Mouse (Mus musculus): Measurements from ENCODE around the gene Men1. TPM values are rescaled to one million over a fixed set of nuclear protein-coding genes. Genes with fewer than 3 reads are reported as not detected.

Gene Men1
- polyA plus RNA-seq, 1 experiment from 2014 or later: 115 TPM

DNA sequence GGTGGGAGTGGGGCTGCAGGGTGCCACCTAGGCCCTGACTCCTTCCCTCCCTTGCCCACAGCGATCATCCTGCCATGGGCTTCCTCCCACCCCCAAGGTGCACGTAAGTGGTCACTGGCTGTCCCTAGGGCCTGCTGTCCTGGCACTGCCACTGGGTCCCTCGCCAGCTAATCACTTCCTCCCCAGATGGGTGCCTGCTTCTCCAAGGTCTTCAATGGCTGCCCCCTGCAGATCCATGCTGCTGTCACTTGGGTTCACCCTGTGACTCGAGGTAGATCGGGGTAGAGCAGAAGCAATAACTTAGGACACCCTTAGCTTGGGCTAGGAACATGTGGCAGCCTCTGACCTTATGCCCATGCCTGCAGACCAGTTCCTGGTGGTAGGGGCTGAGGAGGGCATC lies 11.2 kb downstream of the Men1 start:
- Histone ChIP-seq H3K4me3 (no peak overlapping the region), H3K4me1 (peaks cover 30% of the 10 kb centered on the region), H3K9me3 (no peaks in the 10 kb centered on the region), H3K27me3 (ENCODE audit: poor library complexity, severe bottlenecking) (no peaks in the 10 kb centered on the region), H3K27ac (no peak overlapping the region), H3K36me3 (replicated peaks) (peaks cover 73% of the 10 kb centered on the region)
- WGBS: 90% methylated on average over 5 of the region's 5 CpGs
- no peak for DNase-seq (ENCODE audit: extremely low spot score, low spot score)

DNA sequence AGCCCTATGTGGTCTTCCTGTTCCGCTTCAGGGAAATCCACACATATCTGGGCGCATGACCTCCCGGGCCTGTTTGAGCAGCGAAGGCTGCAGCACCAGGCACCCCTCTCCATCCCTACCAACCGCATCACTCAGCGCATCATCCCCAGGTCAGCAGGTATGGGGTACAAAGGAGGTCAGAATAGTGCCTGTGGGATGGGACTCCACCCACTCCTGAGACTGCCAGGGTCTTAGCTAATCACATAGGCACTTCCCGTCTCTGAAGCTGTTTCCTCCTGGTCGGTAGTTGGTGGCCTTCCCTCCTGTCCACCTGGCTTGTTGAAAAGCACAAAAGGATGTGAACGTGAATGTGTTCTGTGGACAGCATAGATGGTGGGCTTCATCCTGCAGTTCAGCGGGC lies 11.9 kb downstream of the Men1 start:
- WGBS: 89% methylated on average over 10 of the region's 10 CpGs

DNA sequence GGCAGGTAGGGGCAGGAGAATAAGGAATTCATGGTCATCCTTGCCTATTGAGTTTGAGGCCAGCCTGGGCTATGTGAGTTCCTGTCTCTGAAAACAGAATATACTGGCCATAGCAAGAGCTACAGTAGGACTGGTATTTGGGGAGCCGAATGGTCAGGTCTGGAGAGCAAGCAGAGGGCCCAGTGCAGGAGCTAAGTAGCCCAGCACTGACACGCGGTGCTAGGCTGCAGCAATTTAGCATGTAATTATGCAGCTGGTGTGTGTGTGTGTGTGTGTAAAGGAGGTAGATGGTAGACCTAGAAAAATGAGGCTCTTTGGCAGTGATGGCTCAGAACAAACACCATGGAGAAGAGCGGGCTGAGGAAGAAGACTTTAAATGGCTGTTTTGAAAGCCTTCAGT lies 12.8 kb downstream of the Men1 start:
- Histone ChIP-seq H3K4me1 (peaks cover 21% of the 10 kb centered on the region), H3K9me3 (no peaks in the 10 kb centered on the region), H3K36me3 (replicated peaks) (peaks cover 75% of the 10 kb centered on the region), H3K4me3 (no peak overlapping the region), H3K27me3 (ENCODE audit: poor library complexity, severe bottlenecking) (no peaks in the 10 kb centered on the region), H3K27ac (no peak overlapping the region)
- WGBS: 92% methylated on average over 4 of the region's 4 CpGs
- no peak for DNase-seq (ENCODE audit: extremely low spot score, low spot score)

More for the DNA sequence above, 11.9 kb downstream of the Men1 start:
- Histone ChIP-seq H3K4me1 (peaks cover 29% of the 10 kb centered on the region), H3K27me3 (ENCODE audit: poor library complexity, severe bottlenecking) (no peaks in the 10 kb centered on the region), H3K36me3 (replicated peaks) (peaks cover 79% of the 10 kb centered on the region), H3K9me3 (no peaks in the 10 kb centered on the region), H3K4me3 (no peak overlapping the region), H3K27ac (no peak overlapping the region)
- no peak for DNase-seq (ENCODE audit: extremely low spot score, low spot score)

DNA sequence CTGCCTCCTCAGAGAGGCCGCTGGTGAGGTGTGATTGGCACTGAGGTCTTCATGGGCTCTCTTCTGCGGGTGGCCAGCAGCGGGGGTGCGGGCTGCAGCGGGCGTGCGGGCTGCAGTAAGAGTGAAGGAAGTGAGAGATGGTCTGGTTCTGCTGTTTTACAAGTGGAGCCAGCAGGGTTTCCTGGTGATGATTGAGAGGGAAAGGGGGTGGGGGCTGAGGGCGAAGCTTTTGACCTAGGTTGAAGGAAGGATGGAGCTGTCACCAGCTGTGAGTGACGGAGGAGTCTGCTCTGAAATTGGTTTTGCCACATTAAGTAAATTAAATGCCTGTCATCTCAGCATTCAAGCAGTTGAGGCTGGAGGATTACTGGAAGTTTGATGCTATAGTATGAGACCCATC lies 13.9 kb downstream of the Men1 start:
- Histone ChIP-seq H3K27me3 (ENCODE audit: poor library complexity, severe bottlenecking) (no peaks in the 10 kb centered on the region), H3K4me3 (no peak overlapping the region), H3K4me1 (peaks cover 21% of the 10 kb centered on the region), H3K36me3 (replicated peaks) (peaks cover 76% of the 10 kb centered on the region), H3K9me3 (no peaks in the 10 kb centered on the region), H3K27ac (0 out of 2 replicates have a peak overlapping the region, but pooled peaks have one; percentile 66)
- 79% methylated on average over 9 of the region's 9 CpGs for WGBS
- no peak for DNase-seq (ENCODE audit: extremely low spot score, low spot score)

DNA sequence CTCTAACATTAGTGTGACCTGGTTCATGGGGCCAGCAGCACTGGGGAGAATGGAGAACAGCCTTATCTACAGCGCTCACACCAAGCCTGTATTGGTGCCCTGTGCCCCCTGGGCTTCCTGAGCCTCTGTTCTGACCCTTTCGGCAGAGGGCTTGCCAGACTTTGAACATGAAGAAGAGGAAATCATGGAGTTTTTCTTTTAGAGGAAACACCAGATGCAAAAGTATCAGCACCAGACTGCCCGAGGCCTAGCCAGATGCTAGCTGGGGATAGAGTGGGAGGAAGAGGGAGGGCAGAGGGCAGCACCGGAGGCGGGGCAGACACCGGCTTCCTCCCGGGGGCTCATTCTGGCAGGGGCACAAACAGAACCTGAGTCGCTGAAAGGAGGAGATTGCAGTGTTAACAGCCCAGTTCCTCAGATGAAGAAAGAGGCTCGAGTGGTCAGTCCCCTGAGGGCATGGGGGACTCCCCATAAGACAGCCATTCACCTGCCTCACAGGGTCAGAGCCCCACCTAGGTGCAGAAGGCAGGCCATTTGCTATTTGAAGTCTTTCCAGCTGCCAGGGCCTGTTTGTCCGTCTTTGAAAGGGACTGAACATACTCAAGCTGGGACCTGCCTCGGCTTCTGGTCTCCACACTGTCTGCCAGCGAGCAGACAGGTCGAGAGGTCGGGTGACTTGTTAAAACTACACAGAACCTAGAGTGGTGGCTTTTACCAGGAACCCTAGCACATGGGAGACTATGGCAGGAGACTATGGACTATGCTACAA lies 14.6 kb downstream of the Men1 start:
- WGBS: 54% methylated on average over 14 of the region's 14 CpGs
- DNase-seq (ENCODE audit: extremely low spot score, low spot score): no peak
- Histone ChIP-seq H3K27ac (peak overlapping the region; percentile 66; the same call in 1 of the 2 replicates), H3K36me3 (replicated peaks) (peaks cover 76% of the 10 kb centered on the region), H3K4me3 (peak overlapping the region; percentile 14), H3K4me1 (peaks cover 21% of the 10 kb centered on the region), H3K27me3 (ENCODE audit: poor library complexity, severe bottlenecking) (no peaks in the 10 kb centered on the region), H3K9me3 (no peaks in the 10 kb centered on the region)

DNA sequence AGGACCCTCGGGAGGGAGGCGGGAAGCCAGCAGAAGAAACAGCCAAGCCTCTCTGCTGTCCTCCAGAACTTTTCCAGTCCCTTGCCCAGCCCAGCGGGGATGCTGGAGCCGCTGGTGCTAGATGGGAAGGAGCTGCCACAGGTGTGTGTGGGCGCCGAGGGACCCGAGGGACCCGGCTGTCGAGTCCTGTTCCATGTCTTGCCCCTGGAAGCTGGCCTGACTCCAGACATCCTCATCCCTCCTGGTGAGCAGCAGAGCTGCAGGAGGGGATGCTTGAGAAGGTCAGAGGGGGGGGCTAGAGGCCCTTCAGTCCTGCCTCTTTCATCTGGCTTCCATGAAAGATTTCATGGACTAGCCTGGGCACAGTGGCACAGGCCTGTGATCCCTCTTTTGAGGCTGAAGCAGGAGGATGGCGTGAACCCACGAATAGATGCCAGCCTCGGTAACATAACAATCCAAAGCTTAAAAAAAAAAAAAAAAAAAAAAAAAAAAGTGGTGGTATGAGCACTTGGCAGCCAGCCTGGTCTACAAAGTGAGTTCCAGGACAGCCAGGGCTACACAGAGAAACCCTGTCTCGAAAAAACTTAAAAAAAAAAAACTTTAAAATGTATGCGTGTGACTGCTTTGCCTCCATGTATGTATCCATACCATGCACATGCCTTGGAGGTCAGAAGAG lies 16.8 kb downstream of the Men1 start:
- Histone ChIP-seq H3K4me3 (no peak overlapping the region), H3K27ac (peak overlapping the region; percentile 25; the same call in 1 of the 2 replicates), H3K36me3 (replicated peaks) (peaks cover 58% of the 10 kb centered on the region), H3K4me1 (peaks cover 21% of the 10 kb centered on the region), H3K9me3 (no peaks in the 10 kb centered on the region), H3K27me3 (ENCODE audit: poor library complexity, severe bottlenecking) (no peaks in the 10 kb centered on the region)
- 70% methylated on average over 14 of the region's 14 CpGs for WGBS
- DNase-seq (ENCODE audit: extremely low spot score, low spot score): no peak

DNA sequence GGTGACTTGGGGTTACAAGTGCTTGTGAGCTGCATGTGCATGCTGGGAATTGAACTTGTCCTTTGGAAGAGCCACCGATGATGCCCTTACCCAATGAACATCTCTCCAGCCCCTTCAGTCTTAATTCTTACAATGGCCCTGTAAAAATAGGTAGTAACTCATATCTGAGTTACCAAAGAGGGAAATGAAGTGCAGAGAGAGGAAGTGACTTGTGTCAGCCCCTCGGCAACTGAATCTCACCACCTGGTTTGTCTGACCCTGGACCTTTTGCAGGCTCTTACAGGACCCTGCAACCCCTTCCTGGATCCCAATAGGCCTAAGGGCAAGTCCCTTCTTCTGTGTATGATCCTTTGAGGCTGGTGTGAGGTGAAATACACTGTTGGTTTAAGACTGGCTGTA lies 17.3 kb downstream of the Men1 start:
- Histone ChIP-seq H3K9me3 (no peaks in the 10 kb centered on the region), H3K36me3 (replicated peaks) (peaks cover 53% of the 10 kb centered on the region), H3K27ac (no peak overlapping the region), H3K27me3 (ENCODE audit: poor library complexity, severe bottlenecking) (no peaks in the 10 kb centered on the region), H3K4me1 (peaks cover 21% of the 10 kb centered on the region), H3K4me3 (no peak overlapping the region)
- 86% methylated on average over 2 of the region's 2 CpGs for WGBS
- DNase-seq (ENCODE audit: extremely low spot score, low spot score): no peak

DNA sequence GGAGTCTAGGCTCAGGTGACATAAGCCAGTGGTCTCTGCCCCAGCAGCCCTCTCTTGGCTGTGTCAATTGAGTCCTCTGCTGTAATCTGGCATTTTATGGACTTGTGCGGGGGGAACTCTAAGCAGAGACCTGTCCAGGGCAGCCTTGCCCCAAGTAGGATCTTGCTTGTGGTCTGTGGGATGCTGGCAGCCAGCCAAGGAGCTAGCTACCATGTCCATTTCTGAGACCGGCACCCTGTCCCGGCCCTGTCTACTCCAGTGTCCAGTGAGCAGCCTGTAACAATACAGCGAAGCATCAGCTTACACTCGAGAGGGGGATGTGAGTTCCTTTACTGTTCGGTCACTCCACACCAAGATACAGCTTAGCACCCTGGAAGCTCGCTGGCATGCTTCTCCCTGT lies 19.3 kb downstream of the Men1 start:
- Histone ChIP-seq H3K36me3 (replicated peaks) (peaks cover 38% of the 10 kb centered on the region), H3K27ac (no peak overlapping the region), H3K4me3 (no peak overlapping the region), H3K9me3 (no peaks in the 10 kb centered on the region), H3K27me3 (ENCODE audit: poor library complexity, severe bottlenecking) (no peaks in the 10 kb centered on the region), H3K4me1 (peaks cover 14% of the 10 kb centered on the region)
- DNase-seq (ENCODE audit: extremely low spot score, low spot score): no peak
- 89% methylated on average over 7 of the region's 7 CpGs for WGBS

DNA sequence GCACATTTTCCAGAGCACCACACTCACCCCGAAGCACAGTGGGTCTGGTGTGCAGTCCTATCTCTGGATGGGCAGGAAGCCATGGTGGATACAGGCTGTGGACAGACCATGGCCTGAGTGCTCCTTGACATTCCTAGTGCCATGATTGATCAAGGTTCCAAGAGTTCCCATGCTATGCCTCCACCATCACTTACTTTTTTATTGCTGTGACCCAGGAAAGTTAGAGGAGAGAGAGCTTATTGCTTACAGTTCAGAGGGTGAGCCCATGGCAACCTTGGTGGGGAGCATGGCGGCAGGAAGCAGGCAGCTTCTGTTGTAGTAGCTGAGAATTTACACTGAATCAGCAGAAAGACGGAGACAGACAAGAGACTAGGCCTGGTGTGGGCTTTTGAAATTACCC lies 26.5 kb downstream of the Men1 start:
- H3K4me3 ChIP-seq: no peak overlapping the region
- DNase-seq (ENCODE audit: extremely low spot score, low spot score): no peak
- peaks cover 20% of the 10 kb centered on the region for H3K36me3 ChIP-seq (replicated peaks)
- H3K27ac ChIP-seq: no peak overlapping the region
- H3K9me3 ChIP-seq: no peaks in the 10 kb centered on the region
- 86% methylated on average over 3 of the region's 3 CpGs for WGBS
- H3K4me1 ChIP-seq: peaks cover 23% of the 10 kb centered on the region
- no peaks in the 10 kb centered on the region for H3K27me3 ChIP-seq (ENCODE audit: poor library complexity, severe bottlenecking)

DNA sequence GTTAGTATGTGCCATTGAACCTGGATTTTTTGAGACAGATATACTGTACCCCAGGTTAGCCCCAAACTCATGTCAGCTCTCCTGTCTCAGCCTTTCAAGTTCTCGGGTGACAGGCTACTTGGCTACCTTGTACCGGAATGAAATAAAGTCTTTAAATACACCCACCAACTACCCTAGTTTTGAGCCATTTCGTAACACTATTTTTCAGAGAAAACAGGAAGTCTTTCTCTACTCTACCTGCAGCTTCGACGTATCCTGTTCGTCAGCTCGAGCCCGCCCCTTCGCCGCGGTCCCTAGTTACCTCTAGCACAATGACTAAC lies 28.3 kb downstream of the Men1 start:
- Histone ChIP-seq H3K9me3 (no peaks in the 10 kb centered on the region), H3K4me3 (peak overlapping the region; percentile 100), H3K4me1 (peaks cover 34% of the 10 kb centered on the region), H3K36me3 (replicated peaks) (peaks cover 38% of the 10 kb centered on the region), H3K27me3 (ENCODE audit: poor library complexity, severe bottlenecking) (no peaks in the 10 kb centered on the region), H3K27ac (peak overlapping the region; percentile 100)
- no peak for DNase-seq (ENCODE audit: extremely low spot score, low spot score)
- WGBS: 3% methylated on average over 11 of the region's 11 CpGs

DNA sequence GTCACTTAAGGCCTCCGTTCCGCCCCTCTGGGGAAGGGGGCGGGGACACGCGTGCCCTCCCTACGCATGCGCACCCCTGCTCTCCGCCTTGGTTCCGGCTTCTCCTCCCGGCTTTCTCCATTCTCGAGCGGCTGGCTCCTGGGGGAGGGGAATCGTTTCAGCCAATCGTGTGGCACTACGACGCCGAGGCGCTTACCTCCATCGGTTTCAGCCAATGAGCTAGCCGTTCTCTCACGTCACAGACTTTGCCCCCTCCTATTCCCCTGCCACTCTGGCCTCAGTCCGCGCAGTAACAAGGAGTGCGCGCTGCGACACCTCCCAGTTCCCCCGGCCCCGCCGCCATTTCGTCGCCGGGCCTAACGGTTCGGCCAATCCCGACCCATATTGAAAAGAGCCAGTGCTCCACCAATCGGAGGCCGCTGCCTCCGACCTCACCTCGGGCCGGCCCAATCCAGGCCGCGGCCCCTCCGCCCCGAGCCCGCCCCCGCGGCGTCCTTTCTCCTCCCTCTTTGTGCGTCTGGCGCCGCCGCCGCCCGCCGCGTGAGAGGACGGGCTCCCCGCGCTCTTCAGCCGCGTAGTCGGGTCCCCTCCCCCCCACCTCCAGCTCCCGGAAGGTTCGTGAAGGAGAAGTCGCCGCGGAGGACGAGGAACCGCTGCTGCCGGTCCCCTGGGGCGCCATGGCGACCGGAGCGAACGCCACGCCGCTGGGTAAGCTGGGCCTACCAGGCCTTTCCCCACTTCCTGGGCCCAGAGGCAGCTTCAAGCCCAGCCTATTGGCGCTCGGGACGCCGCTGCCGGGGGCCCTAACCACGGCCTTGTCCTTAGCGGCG lies 28.8 kb downstream of the Men1 start, which contains the start of gene Sf1:
Gene Sf1, plus strand, starts transcription at position 280 of the 830 bp plus-strand sequence.
- Histone ChIP-seq H3K27ac (peak within 1 kb of the TSS; percentile 100), H3K4me1 (peaks cover 34% of the 10 kb centered on the region), H3K9me3 (no peaks in the 10 kb centered on the region), H3K27me3 (ENCODE audit: poor library complexity, severe bottlenecking) (no peaks in the 10 kb centered on the region), H3K36me3 (replicated peaks) (peaks cover 44% of the 10 kb centered on the region), H3K4me3 (peak within 1 kb of the TSS; percentile 100)
- under 1% methylated on average over 85 of the region's 85 CpGs for WGBS
- DNase-seq (ENCODE audit: extremely low spot score, low spot score): peak; percentile 100

DNA sequence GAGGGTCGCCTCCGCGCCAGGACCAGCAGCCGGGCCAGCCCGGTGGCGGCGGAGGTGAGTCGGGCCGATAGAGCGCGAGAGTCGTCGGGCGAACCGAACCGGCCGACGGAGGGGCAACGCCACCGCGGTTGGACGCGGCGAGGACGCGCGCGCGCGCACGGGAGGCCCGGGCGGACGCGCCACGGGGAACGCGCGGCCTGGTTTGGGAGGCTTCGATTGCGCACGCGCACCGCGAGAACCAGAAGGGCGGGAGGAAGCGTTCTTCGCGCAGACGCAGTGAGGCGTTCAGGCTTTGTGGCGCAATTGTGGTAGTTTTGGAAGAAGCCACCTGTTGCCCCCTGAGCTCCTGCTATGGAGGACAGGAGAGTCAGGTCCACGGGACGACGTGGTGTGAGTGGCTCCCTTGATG lies 29.5 kb downstream of the Men1 start:
- Histone ChIP-seq H3K4me3 (peak overlapping the region; percentile 100), H3K36me3 (replicated peaks) (peaks cover 51% of the 10 kb centered on the region), H3K27ac (peak overlapping the region; percentile 100), H3K27me3 (ENCODE audit: poor library complexity, severe bottlenecking) (no peaks in the 10 kb centered on the region), H3K4me1 (peaks cover 34% of the 10 kb centered on the region), H3K9me3 (no peaks in the 10 kb centered on the region)
- WGBS: under 1% methylated on average over 55 of the region's 55 CpGs
- peak; percentile 87 for DNase-seq (ENCODE audit: extremely low spot score, low spot score)
